Mouse (Mus musculus) mesoderm, embryonic 11.5 days (tissue): ENCODE measurements around the gene Oser1.
"Not testable (repeated sequence)": the region's sequence is repeated elsewhere in the genome, so short reads cannot be mapped to it uniquely, and the experiment has no call there.

Source experiments
- DNase-seq: peaks from one replicate; pipeline ENCODE4 v3.0.0-alpha.2; 2012; ENCODE audit warnings: low read depth, low spot score

The Oser1 gene

DNA sequence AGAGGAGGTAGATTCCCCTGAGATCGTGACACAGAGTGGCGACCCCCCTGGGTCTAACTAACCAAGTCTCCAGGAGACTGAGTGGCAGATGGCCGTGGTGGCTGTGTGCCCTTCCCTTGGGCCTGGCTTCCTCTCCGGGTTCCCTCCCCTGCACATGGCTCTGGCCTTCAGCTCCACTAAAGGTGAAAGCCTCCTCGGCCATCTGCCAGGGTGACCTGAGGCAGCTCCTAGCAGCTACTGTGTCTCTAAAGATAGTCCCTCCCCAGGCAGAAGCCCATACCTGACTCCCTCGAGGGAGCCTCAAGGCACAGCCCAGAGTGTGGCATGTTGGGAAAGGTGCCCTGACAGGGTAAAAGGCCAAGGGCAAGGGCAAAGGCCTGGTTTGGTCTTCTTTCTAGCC, 19.0 kb upstream of the Oser1 start:
- DNase-seq: no peak

- DNase-seq: no peak
These were observed 15.0 kb upstream of the Oser1 start for GRCm38 (mm10) chr2:163439488-163439887.

DNA sequence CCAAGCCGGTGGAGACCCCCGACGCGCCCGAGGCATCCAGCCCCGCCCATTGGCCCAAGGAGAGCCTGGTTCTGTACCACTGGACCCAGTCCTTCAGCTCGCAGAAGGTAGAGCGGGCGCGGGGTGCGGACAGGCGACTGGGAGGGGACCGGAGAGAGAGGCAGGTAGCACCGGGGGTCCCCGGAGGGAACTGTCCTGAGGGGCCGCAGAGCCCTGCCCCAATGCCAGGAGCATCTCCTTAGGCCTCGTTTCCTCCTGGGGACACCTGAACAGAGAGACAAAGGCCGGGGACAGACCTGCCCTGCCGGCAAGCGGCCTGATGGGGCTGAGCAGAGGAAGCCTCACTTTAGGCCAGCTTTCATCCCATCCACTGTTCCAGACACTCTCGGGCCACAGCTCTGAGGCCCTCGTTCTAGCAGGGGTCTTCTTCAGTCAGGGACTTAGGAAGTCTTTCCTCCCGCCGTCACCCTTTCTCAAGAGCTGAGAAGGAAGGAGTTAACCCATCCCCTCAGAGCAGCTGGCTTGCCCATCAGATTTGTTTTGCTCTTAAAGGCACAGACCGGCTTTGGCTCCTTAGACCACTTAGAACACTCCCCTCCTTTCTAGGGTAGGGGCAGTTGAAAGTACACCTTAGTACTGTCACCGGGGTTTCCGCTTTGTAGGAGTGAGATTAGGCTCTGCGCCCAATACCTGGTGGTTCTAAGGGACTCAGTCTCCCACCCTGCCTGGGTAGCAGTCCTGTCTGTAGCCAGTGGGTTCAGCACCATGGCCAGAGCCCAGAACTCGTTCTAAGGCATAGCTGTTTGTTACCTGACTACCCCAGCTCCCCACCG, 14.3 kb upstream of the Oser1 start:
- peak; percentile 75 for DNase-seq

- peak; percentile 56 for DNase-seq
These were observed 13.7 kb upstream of the Oser1 start, which contains the start of gene Gdap1l1 for GRCm38 (mm10) chr2:163438246-163438618. Gene Gdap1l1 (plus strand): TSS chr2:163438476.

DNA sequence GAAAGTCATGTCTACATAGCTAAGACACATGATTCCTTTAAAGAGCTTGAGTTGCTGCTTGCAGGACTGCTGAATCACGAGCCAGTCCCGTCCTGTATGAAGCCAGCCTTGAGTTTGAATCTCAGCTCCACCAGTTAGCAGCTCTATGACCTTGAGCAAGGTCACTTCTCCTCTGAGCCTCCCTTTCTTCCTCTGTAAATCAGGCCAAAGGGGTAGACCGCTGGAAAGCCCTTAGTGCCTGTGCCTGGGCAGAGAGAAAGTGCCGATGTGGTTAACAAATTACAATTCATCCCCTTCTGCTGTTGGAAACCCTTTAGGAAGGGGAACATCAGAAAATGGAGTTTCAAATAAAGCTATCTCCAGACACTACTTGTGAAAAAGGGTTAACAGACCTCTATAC, 13.3 kb upstream of the Oser1 start:
- no peak for DNase-seq

- DNase-seq: peak; percentile 6
These were observed 9.5 kb upstream of the Oser1 start for GRCm38 (mm10) chr2:163433971-163434370.

DNA sequence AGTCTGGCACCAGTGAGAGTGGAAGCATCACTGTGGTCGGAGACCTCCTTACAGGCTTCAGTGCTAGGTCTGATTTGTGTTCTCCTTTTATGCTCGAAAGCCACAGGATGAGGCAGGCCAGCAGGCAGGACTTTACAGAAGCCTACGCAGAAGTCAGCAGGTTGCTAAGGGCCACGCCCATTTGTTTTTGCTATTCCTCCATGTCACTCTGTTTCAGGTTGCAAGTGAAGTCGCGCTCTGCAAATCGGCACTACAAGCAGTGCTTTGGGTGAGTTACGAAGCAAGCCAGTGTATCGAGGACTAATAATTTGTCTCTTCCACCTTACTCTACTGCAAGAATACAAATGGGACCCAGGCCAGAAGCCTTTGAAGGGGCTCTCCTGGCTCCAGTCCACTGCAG, 6.8 kb upstream of the Oser1 start:
- no peak for DNase-seq

DNA sequence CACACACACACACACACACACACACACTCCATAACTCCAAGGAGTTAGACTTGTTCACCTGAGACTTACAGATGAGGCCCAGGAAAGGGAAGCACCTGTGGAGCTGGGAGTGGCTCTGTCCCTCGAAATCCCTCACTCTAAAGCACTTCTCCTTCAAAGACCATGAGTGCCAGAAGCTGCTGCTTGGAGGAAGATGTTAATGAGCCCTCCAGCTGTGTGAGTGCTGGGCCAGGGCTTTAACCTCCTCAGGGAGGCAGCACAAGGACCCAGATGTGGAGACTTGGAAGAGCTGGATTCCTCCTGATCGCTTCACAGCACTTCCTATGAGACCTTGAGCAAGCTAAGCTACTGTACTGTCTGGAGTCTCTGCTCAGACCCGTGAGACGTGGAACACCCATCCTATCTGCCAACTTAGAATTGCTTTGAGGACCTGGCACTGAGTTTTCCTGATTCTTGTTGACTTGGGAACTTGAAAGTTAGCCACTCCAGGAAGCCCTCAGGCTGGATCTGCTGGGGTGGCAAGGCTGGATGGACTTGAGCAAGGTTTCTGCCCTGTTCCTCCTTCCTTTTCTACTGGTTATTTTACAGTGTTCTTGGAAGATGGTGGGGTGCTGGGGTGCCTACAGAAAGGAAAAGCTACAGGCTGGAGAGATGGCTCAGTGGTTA, 4.0 kb upstream of the Oser1 start:
- DNase-seq: no peak

DNA sequence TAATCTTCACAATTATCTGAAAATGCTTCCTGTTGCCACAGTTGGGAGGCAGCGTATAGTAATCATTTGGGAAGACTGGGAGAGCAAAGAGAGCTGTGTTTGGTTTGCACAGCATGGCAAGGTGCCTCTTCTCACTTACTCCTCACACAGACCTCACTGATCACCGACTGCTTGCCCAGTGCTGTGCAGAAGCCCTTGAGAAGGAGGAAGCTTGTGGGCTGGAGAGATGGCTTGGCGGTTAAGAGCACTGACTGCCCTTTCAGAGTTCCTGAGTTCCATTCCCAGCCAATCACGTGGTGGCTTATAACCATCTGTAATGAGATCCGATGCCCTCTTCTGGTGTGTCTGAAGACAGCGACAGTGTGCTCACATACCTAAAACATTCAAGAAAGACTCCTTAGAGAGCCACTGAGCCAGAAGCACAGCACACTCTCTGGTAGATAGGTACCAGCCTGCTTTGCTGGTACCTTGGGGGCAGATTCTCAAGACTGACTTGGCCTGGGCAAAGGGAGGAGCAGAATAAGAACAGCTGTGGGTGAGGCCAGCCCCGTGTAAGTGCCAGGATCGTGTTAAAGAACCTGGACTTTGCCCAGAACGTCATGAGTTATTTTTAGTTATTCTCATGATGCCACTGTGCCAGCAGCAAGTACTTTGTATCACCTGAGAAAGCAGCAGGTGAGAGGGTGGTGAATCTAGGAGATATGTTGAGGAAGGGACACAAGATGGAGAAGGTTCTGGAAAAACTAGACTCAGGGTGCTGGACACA, 1.4 kb downstream of the Oser1 start:
- DNase-seq: no peak

GRCm38 (mm10) chr2:163420366-163420886, 4.1 kb downstream of the Oser1 start:
- DNase-seq: no peak

GRCm38 (mm10) chr2:163419346-163420045, 5.0 kb downstream of the Oser1 start:
- peak; percentile 99 for DNase-seq

GRCm38 (mm10) chr2:163418841-163419345, 5.6 kb downstream of the Oser1 start:
- DNase-seq: peak; percentile 51

GRCm38 (mm10) chr2:163417830-163418229, 6.7 kb downstream of the Oser1 start:
- no peak for DNase-seq

DNA sequence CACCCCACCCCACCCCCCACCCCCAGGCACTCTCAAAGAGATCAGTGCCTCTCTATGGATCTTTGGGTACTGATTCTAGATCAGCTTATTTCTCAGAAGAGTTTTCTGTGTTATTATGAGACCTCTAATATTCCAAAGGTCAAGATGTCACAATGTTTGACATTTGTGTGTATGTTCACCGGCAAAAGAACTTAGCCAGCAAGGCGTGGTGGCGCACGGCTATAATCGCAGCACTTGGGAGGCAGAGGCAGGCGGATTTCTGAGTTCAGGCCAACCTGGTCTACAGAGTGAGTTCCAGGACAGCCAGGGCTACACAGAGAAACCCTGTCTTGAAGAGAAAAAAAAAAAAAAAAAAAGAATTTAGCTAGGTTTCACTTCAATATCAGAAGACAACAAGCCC, 7.5 kb downstream of the Oser1 start:
- DNase-seq: no peak

DNA sequence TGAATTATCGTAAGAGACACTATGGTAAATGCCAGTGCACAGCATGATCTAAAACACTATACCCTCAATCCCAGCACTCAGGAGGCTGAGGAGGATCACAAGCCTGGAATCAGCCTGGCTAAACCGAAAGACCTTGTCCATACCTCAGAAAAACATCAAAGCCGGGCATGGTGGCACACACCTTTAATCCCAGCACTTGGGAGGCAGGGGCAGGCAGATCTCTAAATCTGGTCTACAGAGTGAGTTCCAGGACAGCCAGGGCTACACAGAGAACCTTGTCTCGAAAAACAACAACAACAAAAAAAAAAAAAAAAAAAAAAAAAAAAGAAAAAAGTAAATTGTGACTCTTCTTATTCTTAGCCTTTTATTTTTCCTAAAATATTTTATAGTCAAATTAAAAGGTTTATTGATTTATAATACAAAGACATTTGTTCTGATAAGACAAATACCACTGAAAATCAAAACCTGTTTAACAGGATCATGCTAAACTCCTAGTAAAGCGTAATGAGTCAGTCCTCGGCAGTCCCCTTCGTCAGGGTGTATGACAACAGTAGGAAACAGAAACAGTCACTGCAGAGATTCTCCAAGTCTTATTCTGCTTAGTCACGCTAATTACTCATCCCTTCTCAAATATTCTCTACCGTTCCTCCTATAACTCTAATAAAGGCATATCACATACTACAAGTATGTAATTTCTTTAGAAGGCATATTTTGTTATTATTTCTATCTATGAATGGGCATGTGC, 11.5 kb downstream of the Oser1 start:
- DNase-seq: no peak

GRCm38 (mm10) chr2:163412419-163412818, 12.1 kb downstream of the Oser1 start:
- DNase-seq: no peak

- DNase-seq: no peak
These were observed 12.7 kb downstream of the Oser1 start for GRCm38 (mm10) chr2:163411840-163412239.

DNA sequence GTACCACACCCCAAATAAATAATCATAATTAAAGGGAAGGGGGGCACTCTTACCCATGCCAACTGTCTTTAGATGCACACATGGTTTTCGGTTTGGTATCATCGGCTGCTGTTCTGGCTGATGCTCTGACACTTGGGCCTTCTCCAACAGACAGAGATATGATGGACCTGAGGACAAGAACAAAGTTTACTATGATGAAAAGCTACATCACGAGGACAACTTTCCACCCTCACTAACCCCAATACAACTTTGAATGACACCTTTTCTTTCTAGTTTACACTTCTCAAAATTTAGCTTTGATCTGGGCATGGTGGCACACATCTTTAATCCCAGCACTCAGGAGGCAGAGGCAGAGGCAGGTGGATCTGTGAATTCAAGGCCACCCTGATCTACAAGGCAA, 13.2 kb downstream of the Oser1 start:
- DNase-seq: not testable (repeated sequence)

- DNase-seq: no peak
These were observed 14.3 kb downstream of the Oser1 start for GRCm38 (mm10) chr2:163410211-163410610.

GRCm38 (mm10) chr2:163404037-163404815, 20.3 kb downstream of the Oser1 start:
- DNase-seq: no peak
